Mouse (Mus musculus): Measurements from ENCODE around the gene Kmt2c. TPM values are rescaled to one million over a fixed set of nuclear protein-coding genes. Genes with fewer than 3 reads are reported as not detected.
A peak's percentile ranks its signal among the peaks of the same experiment; 100 is the strongest.
"Not testable (repeated sequence)": the region's sequence is repeated elsewhere in the genome, so short reads cannot be mapped to it uniquely, and the experiment has no call there.

Kmt2c gene
- total RNA-seq, 2 experiments from 2014 or later = 89.2 to 101 TPM

GRCm38 (mm10) chr5:25246473-25246865 is 252.1 kb downstream of the Kmt2c start:
- no peak for DNase-seq
- intact Hi-C loops (cut with DNase I) = no loop called here

DNA sequence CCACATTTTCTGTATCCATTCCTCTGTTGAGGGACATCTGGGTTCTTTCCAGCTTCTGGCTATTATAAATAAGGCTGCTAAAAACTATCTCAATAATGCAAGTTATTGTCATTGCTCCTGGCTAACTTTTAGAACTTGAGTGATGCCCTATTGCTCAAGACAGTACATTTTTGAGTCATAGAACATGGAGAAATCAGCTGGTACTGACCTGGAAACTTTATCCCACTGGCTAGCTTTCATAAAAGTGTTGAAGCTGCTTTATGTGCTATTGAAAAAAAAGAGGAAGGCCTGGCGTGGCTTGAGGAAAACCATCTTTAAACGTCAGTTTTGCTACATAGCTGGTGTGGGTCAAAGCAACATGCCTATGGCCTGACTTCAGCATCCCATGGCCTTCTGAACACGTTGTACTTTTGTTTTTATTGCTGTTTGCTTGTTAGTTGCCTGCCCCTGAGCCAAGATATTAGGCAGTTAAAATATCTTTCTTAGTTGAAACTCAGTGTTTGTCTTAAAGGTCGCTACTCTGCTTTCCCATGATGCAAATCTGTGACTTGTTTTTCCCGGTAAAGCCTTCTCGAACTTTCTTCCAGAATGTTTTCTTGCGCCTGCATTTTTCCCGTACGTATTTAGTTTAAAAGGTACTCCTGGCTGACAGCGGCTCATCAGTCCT is 252.6 kb downstream of the Kmt2c start:
- DNase-seq = no peak
- intact Hi-C loops (cut with DNase I) = no loop called here

DNA sequence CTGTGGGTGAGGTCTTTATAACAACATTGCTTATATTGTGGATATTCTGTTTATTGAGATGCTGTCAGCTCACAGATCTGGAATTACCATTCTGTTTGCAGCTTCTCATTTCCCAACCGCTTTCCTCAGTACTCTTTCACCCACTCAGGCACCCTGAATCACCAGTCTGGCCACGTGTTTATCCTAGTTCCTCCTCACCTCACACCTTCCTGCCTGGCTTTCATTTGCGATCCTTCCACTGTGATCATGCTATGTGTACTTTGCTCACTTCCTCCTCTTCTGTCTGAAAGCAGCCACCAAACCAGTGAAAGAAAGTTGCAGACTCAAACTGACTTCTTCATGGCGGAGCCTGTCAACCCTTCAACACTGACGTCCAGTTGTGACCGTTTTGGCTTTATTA is 255.5 kb downstream of the Kmt2c start:
- no peak for DNase-seq
- intact Hi-C loops (cut with DNase I) = no loop called here

DNA sequence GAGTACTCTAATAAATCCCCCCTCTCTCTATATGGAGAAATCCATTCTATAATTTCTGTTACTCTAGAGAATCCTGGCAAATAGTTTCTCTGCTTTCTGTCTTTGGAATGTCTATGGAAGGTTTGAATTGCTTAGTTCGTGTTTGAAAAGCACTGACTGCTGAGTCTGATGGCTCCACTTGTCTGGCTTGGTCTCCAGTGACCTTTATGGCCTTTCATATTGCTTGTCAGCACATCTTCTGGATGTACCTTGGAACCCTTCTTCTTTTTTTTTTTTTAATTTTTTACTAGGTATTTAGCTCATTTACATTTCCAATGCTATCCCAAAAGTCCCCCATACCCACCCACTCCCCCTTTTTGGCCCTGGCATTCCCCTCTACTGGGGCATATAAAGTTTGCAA is 274.2 kb downstream of the Kmt2c start:
- intact Hi-C loops (cut with DNase I); DNase-seq: not testable (repeated sequence)

DNA sequence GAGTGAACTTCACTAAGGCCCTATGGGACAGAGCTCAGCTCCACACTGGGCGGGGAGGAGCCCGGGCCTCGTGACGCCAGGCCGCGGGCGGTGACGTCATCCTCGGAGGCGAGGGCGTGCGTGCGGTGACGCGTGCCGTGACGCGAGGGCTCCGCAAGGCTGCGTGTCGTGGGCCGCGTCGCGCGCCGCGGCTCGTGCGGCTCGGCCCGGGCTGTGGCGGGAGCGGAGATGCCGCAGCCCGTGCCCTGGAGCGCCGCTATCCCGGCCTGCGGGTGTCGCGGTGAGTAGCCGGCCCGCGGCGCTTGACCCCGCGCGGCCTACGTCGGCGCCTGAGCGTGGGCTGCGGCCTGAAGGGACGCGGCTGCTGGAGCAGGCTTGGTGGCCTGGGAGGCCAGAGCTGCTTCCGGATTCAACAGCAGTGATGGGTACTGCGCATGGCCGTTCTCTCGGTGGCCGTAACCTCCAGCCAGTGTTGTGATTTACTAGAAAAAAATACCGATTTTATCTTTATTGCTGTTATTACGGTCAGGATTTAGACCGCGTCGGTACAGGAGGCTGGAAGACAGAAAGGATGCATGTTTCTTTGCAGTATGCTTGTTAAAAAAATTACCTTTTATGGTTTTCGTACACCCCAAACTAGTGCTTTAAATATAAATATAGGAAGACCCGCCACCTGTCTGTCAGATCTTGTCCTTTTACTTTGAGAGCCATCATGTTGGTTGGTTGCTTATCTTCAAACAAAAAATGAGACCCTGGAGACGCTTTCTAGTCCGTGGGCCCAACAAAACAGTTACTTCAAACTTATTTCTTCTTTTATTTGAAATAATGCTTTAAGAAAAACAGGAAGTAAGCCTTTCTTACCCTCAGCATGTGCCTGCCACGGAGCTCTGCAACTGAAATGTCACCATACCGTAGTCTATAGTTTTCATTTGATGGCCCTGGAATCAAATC is 275.6 kb downstream of the Kmt2c start, which contains the start of gene E130116L18Rik:
TSS of gene E130116L18Rik (minus strand) at position 402 of the 951 bp plus-strand sequence.
- intact Hi-C loops (cut with DNase I) = no loop called here
- peak; percentile 91 for DNase-seq

Other genes starting within 250 kb of the Kmt2c start
- not detected for gene Cct8l1, start 17.3 kb upstream of the Kmt2c start, total RNA-seq (2021)
- 1 to 10 TPM; 5.6 to 7.9 TPM for gene Xrcc2, start 207.0 kb upstream of the Kmt2c start, total RNA-seq (2021)